Mouse (Mus musculus): ENCODE measurements around the gene Cenpx.

DNA sequence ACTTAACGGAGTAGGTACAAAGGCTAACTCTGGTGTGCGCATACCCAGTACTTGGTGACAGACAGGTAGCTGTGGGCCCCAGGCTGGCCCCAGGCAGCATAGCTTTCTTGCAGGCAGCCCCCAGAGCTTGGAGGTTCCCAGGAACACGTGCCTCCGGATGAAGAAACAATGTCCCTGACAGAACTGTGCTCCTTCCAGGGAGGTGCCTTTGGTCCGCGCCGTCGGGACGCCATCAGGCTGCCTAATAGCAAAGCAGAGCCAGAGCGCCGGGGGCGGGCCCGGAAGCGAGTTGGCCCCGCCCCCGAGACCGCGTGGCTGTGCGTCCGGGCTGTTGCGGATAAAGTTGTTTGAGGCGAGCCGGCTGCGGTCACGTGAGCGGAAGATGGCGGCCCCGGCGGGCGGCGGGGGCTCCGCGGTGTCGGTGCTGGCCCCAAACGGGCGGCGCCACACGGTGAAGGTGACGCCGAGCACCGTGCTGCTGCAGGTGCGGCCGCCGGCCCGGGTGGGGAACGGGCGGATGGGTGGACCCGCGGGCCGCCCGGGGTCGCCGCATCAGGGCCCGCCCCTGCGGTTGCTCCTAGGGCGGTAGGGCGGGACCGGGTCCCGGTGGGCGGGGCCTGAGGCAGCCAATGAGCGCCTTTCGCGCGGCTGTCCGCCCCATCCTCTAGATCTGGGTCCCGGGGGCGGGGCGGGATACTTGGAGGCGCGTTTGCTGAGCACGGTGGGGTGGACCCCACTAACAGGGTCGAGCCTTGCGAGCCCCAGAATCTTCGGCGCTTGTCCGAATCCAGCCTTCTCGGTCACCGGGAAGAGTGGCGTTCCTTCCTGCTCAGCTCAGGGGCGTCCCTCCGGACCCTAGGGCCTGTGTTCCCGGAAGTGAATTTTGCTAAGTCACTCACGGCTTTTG, 40.6 kb downstream of the Cenpx start, which contains the start of gene Aspscr1:
- TF ChIP-seq CTCF (IDR thresholded peaks at IDR 0.05; ENCODE audit: low read depth) (no peak), EP300 (IDR thresholded peaks at IDR 0.05; ENCODE audit: low read depth) (no peak)
